Mouse (Mus musculus) heart, embryonic 15.5 days (tissue): ENCODE measurements around the gene Marc1. TPM values are rescaled to one million over a fixed set of nuclear protein-coding genes. Genes with fewer than 3 reads are reported as not detected.

Experiments used
- ATAC-seq: fragments of 200-750 bp; cut with Nextera tagmentation; replicated peaks from 2 replicates; pipeline ENCODE4 v1.8.0; 2017; ENCODE audit warnings: low read depth, moderate TSS enrichment; ENCODE audit not compliant: insufficient number of reproducible peaks, insufficient read depth, low FRiP score
- H3K27ac ChIP-seq: fragments of 300-500 bp; sonication (generic); 2 replicates; pipeline ENCODE4 v1.5.1; 2015; ENCODE audit warnings: mild to moderate bottlenecking, inconsistent platforms
- H3K27me3 ChIP-seq: fragments of 300-500 bp; sonication (generic); 2 replicates; pipeline ENCODE4 v1.6.1; 2015; ENCODE audit warnings: inconsistent platforms
- H3K36me3 ChIP-seq: fragments of 300-500 bp; sonication (generic); 2 replicates; pipeline ENCODE4 v1.6.1; 2015; ENCODE audit warnings: mild to moderate bottlenecking, inconsistent platforms
- H3K4me1 ChIP-seq: fragments of 300-500 bp; sonication (generic); replicated peaks from 2 replicates; pipeline ENCODE4 v1.6.1; 2015; ENCODE audit warnings: inconsistent platforms
- H3K4me2 ChIP-seq: fragments of 300-500 bp; sonication (generic); 2 replicates; pipeline ENCODE4 v1.6.1; 2015; ENCODE audit warnings: inconsistent platforms, mild to moderate bottlenecking, moderate library complexity
- H3K4me3 ChIP-seq: fragments of 300-500 bp; sonication (generic); 2 replicates; pipeline ENCODE4 v1.5.1; 2015; ENCODE audit warnings: mild to moderate bottlenecking, inconsistent platforms
- H3K9ac ChIP-seq: fragments of 300-500 bp; sonication (generic); 2 replicates; pipeline ENCODE4 v1.6.1; 2015; ENCODE audit warnings: mild to moderate bottlenecking, inconsistent platforms
- H3K9me3 ChIP-seq: fragments of 300-500 bp; sonication (generic); replicated peaks from 2 replicates; pipeline ENCODE4 v1.6.1; 2016; ENCODE audit warnings: inconsistent platforms
- WGBS: fragments of 180-500 bp; shearing (Covaris S2); methylation state at CpG from one replicate; pipeline ENCODE4 v1.1.7; 2015; ENCODE audit warnings: mixed read lengths; 5-methylcytosine and 5-hydroxymethylcytosine counted together
- polyA plus RNA-seq: library from polyadenylated mRNA; unstranded; fragments of >200 nt; fragmentation: Nextera tagmentation; extraction: Ambion mirVana; gene quantifications from 2 replicates; pipeline ENCODE4 v1.2.1, GENCODE M21; 2015

Gene Marc1
- polyA plus RNA-seq, 1 experiment from 2014 or later: not detected

DNA sequence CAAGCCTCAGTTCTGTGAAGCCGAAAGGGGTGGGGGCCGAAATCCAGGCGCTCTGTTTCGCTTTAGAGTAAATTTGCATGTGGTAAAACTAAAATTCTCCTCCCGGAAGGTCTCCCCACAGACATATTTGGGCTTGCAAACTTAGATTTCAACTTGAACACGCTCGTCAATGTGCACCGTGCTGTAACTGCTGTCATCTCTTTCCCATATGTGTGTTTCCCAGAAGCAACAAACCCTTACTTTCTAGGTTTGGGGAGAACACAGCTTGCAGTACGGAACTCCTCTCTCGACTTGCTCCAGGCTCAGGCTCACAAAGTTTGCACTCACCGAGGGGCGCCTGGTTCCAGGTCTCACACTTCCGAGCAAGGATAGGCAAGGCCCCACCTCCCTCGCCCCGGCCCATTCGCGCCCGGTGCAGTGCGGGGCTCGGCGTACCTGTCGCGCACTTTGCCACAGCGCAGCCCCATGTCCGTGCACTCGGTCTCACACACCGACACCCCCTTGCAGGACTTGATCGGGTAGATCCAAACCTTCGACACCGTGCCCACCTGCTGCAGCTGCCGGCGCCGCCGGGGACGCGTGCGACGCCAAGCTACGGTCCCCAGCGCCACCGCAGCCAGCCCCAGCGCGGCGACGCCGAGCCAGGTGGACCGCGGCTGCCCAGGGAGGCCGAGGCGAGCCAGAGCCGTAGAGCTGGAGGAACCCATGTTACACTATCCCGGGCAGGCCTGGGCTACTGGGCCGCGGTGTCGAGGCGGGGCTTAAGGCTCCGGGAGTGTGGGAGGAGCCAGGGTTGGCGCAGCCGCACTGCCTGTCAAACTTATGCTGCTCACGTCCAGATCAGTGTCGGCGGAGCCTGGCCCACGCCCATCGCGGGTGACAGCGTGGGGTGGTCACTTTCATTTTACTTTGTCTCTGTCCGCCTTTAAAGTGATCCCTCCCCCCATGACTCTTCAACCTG is 34.3 kb upstream of the Marc1 start:
- peak overlapping the region; percentile 87 for H3K27ac ChIP-seq
- WGBS: under 1% methylated on average over 67 of the region's 67 CpGs
- H3K9ac ChIP-seq: peak overlapping the region; percentile 89
- no peaks in the 10 kb centered on the region for H3K27me3 ChIP-seq
- H3K4me3 ChIP-seq: peak overlapping the region; percentile 81
- peaks cover 25% of the 10 kb centered on the region for H3K4me1 ChIP-seq
- H3K4me2 ChIP-seq: peak overlapping the region; percentile 81
- ATAC-seq: peak; percentile 97
- peaks cover 3% of the 10 kb centered on the region; the same call in 1 of the 2 replicates for H3K36me3 ChIP-seq
- no peaks in the 10 kb centered on the region for H3K9me3 ChIP-seq

DNA sequence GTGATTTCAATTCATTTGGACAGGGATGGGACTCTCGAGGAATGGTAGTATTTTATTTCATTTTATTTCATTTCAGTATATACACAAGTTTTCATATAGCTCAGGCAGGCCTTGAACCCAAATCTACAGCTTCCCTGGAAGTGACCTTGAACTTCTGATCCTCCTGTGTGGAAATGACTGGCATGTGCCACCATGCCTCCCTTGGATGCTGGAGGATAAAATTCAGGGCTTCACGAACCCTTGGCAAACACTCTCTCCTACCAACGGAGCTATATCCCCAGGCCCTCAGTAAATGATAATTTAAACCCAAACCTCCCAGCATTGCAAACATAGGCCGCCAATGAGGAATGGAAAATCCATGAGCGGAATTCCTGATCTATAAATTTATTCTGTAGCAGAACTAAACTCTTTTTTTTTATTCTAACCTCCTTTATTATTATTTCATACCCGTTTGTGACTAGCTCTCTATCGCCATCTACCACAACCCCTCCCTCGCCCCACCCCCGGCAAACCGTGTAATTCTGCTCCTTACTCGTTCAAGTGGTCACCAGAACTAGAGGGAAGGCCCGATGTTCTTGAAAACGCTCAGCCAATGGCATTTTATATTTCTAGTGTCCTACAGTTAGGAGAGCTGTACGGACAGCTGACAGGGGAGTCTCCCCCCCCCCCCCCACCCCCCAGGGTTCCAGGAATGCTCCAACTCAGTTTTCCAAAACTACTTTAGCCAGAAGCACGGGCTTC is 33.4 kb upstream of the Marc1 start:
- H3K9me3 ChIP-seq: no peaks in the 10 kb centered on the region
- peaks cover 6% of the 10 kb centered on the region; the same call in 1 of the 2 replicates for H3K36me3 ChIP-seq
- H3K27me3 ChIP-seq: no peaks in the 10 kb centered on the region
- no peak for ATAC-seq
- H3K4me2 ChIP-seq: peak overlapping the region; percentile 81
- peak overlapping the region; percentile 81 for H3K4me3 ChIP-seq
- peak overlapping the region; percentile 89 for H3K9ac ChIP-seq
- WGBS: 18% methylated on average over 15 of the region's 15 CpGs
- H3K27ac ChIP-seq: peak overlapping the region; percentile 87
- H3K4me1 ChIP-seq: peaks cover 25% of the 10 kb centered on the region

GRCm38 (mm10) chr1:184837649-184838048 is 26.5 kb upstream of the Marc1 start:
- 84% methylated on average over 4 of the region's 4 CpGs for WGBS
- H3K4me2 ChIP-seq: no peak overlapping the region
- no peak for ATAC-seq
- no peaks in the 10 kb centered on the region for H3K9me3 ChIP-seq
- H3K4me3 ChIP-seq: no peak overlapping the region
- H3K9ac ChIP-seq: no peak overlapping the region
- H3K4me1 ChIP-seq: peaks cover 7% of the 10 kb centered on the region; the same call in 1 of the 2 replicates
- H3K27ac ChIP-seq: no peak overlapping the region
- H3K27me3 ChIP-seq: no peaks in the 10 kb centered on the region
- peaks cover 36% of the 10 kb centered on the region for H3K36me3 ChIP-seq

- no peak overlapping the region for H3K9ac ChIP-seq
- no peak overlapping the region for H3K27ac ChIP-seq
- H3K4me2 ChIP-seq: no peak overlapping the region
- no peak overlapping the region for H3K4me3 ChIP-seq
- 77% methylated on average over 5 of the region's 5 CpGs for WGBS
- no peaks in the 10 kb centered on the region for H3K4me1 ChIP-seq
- ATAC-seq: no peak
- no peaks in the 10 kb centered on the region for H3K9me3 ChIP-seq
- peaks cover 48% of the 10 kb centered on the region for H3K36me3 ChIP-seq
- H3K27me3 ChIP-seq: no peaks in the 10 kb centered on the region
Observed at GRCm38 (mm10) chr1:184836350-184836749, 25.2 kb upstream of the Marc1 start.

DNA sequence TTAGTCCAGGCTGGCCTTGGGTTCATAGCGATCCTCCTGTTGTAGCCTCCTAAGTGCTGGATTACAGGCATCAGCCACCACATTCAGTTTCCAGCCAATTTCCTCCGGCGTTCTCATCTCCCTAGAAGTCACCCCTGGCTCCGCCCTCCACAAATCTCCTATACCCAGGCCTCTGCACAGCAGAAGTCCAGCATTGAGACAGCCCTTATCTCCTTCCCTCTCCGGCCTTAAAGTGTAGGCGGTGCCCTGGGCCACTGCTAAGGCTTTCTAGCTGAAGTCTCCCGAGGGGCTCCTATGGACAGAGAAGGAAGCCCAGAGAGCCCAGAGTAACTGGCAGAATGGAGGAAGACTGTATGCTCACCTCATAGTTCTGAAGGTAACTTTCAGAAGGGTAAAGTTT is 22.4 kb upstream of the Marc1 start:
- no peaks in the 10 kb centered on the region for H3K4me1 ChIP-seq
- H3K36me3 ChIP-seq: peaks cover 59% of the 10 kb centered on the region
- no peaks in the 10 kb centered on the region for H3K27me3 ChIP-seq
- H3K9me3 ChIP-seq: no peaks in the 10 kb centered on the region
- H3K4me3 ChIP-seq: no peak overlapping the region
- H3K9ac ChIP-seq: no peak overlapping the region
- WGBS: 79% methylated on average over 7 of the region's 7 CpGs
- ATAC-seq: no peak
- H3K27ac ChIP-seq: no peak overlapping the region
- no peak overlapping the region for H3K4me2 ChIP-seq

GRCm38 (mm10) chr1:184832211-184832610 is 21.1 kb upstream of the Marc1 start:
- WGBS: 76% methylated on average over 10 of the region's 10 CpGs
- Histone ChIP-seq H3K36me3 (peaks cover 59% of the 10 kb centered on the region), H3K27ac (no peak overlapping the region), H3K9me3 (no peaks in the 10 kb centered on the region), H3K4me2 (no peak overlapping the region), H3K4me1 (0 out of 2 replicates have a peak, but pooled peaks cover 5% of the 10 kb centered on the region), H3K27me3 (no peaks in the 10 kb centered on the region), H3K4me3 (no peak overlapping the region), H3K9ac (no peak overlapping the region)
- ATAC-seq: no peak

GRCm38 (mm10) chr1:184829897-184830296 is 18.8 kb upstream of the Marc1 start:
- peaks cover 9% of the 10 kb centered on the region for H3K4me1 ChIP-seq
- WGBS: 74% methylated on average over 8 of the region's 8 CpGs
- H3K27ac ChIP-seq: no peak overlapping the region
- ATAC-seq: no peak
- peaks cover 44% of the 10 kb centered on the region for H3K36me3 ChIP-seq
- no peaks in the 10 kb centered on the region for H3K27me3 ChIP-seq
- no peak overlapping the region for H3K4me2 ChIP-seq
- H3K4me3 ChIP-seq: no peak overlapping the region
- no peak overlapping the region for H3K9ac ChIP-seq
- no peaks in the 10 kb centered on the region for H3K9me3 ChIP-seq

DNA sequence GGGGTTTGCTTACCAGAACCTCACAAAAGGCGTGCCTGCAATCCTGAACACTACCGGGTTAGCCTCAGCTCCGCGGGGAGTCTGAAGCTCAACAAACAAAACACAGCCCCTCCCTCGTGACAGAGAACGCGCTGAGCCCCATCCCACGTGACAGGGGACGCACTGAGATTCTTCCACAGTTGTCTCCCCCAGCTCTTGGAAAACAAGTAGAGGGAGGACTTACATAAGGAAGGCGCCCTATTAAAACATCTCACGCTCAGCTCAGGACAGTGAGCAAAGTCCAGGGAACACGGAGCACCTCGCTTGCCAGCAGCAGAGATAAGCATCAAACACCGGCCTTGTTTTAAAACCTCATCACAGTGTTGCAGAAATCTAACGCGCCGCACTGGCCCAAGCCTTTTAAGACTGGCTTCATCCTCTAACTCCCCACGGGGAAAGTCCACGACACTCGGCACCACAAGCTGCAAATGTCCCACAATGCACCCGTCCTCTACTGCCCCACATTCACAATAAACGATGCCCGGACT is 16.1 kb upstream of the Marc1 start:
- no peak for ATAC-seq
- Histone ChIP-seq H3K36me3 (peaks cover 26% of the 10 kb centered on the region), H3K27me3 (no peaks in the 10 kb centered on the region), H3K4me3 (peak overlapping the region; percentile 36), H3K4me2 (peak overlapping the region; percentile 52), H3K27ac (no peak overlapping the region), H3K9me3 (no peaks in the 10 kb centered on the region), H3K9ac (0 out of 2 replicates have a peak overlapping the region, but pooled peaks have one; percentile 38), H3K4me1 (peaks cover 17% of the 10 kb centered on the region)
- WGBS: 30% methylated on average over 23 of the region's 23 CpGs

DNA sequence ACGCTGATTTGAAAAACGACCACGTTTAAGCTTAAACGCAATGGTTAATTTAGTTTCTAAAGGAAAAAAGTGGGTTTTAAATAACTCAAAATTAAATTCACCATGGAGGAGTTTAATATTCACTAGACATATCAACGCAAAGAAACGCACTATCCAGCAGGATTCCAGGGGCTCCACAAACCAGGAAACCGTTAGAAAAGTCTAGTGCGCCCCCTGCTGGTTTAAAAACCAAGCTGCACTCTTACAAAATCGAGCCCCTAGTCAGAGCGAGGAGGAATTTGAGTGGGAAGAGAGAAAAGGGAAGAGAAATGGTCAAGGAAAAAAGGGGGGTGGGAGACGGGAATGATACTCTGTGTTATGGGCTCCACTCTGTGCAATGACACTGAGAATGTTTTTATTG is 14.0 kb upstream of the Marc1 start:
- 18% methylated on average over 11 of the region's 11 CpGs for WGBS
- H3K4me1 ChIP-seq: peaks cover 17% of the 10 kb centered on the region
- no peaks in the 10 kb centered on the region for H3K27me3 ChIP-seq
- H3K27ac ChIP-seq: 0 out of 2 replicates have a peak overlapping the region, but pooled peaks have one; percentile 28
- no peaks in the 10 kb centered on the region for H3K9me3 ChIP-seq
- H3K4me3 ChIP-seq: no peak overlapping the region
- H3K9ac ChIP-seq: no peak overlapping the region
- no peak; the same call in 1 of the 2 replicates for ATAC-seq
- H3K4me2 ChIP-seq: peak overlapping the region; percentile 52
- H3K36me3 ChIP-seq: peaks cover 11% of the 10 kb centered on the region

DNA sequence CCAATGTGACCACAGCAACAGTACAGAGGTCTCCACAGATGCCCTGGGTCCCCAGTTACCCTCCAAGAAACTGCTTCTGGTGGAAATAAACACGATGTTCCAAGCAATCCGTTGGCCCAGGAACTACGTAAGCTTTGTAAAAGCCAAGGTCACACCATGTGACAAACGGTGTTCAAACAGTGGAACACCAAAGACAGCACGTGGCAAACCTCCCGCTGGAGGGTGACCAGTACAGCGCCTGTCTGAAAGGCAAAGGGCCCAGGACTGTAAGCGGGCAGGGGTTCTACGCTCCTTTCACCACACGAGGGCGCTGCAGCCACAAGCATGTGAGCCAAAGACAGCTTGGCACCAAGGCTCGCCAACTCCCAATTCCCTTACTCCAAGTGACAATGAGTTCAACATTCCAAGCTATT is 13.3 kb upstream of the Marc1 start:
- peak overlapping the region; percentile 28; the same call in 1 of the 2 replicates for H3K27ac ChIP-seq
- WGBS: 1% methylated on average over 12 of the region's 12 CpGs
- H3K4me1 ChIP-seq: peaks cover 17% of the 10 kb centered on the region
- H3K9ac ChIP-seq: no peak overlapping the region
- ATAC-seq: peak; percentile 76
- H3K9me3 ChIP-seq: no peaks in the 10 kb centered on the region
- H3K27me3 ChIP-seq: no peaks in the 10 kb centered on the region
- peak overlapping the region; percentile 10; the same call in 1 of the 2 replicates for H3K4me3 ChIP-seq
- H3K4me2 ChIP-seq: peak overlapping the region; percentile 52
- peaks cover 9% of the 10 kb centered on the region; the same call in 1 of the 2 replicates for H3K36me3 ChIP-seq

- H3K36me3 ChIP-seq: peaks cover 26% of the 10 kb centered on the region
- no peak for ATAC-seq
- 26% methylated on average over 11 of the region's 11 CpGs for WGBS
- H3K27ac ChIP-seq: no peak overlapping the region
- no peaks in the 10 kb centered on the region for H3K9me3 ChIP-seq
- no peak overlapping the region for H3K4me3 ChIP-seq
- no peak overlapping the region for H3K4me2 ChIP-seq
- H3K9ac ChIP-seq: no peak overlapping the region
- no peaks in the 10 kb centered on the region for H3K27me3 ChIP-seq
- H3K4me1 ChIP-seq: peaks cover 17% of the 10 kb centered on the region
Observed at GRCm38 (mm10) chr1:184822678-184823077, 11.6 kb upstream of the Marc1 start.
